Mouse (Mus musculus): Measurements from ENCODE around the gene Shank2. TPM values are rescaled to one million over a fixed set of nuclear protein-coding genes. Genes with fewer than 3 reads are reported as not detected.

Gene Shank2
- polyA plus RNA-seq, 1 experiment = 2.4 TPM

GRCm38 (mm10) chr7:144074718-144075117, 73.0 kb downstream of the Shank2 start:
- no peak overlapping the region for H3K4me3 ChIP-seq (ENCODE audit: low read depth, low read length)
- 0 out of 2 replicates have a peak, but pooled peaks cover 3% of the 10 kb centered on the region for H3K4me1 ChIP-seq (ENCODE audit: control insufficient read depth, insufficient read depth, insufficient read length, low read length)
- H3K36me3 ChIP-seq (ENCODE audit: control insufficient read depth, insufficient read depth, low read length) = 0 out of 2 replicates have a peak, but pooled peaks cover 2% of the 10 kb centered on the region
- 18% methylated on average over 3 of the region's 3 CpGs for WGBS
- TF ChIP-seq POLR2A (IDR thresholded peaks at IDR 0.05; ENCODE audit: low read depth, low read length) (no peak), CTCF (IDR thresholded peaks at IDR 0.05; ENCODE audit: extremely low read depth, insufficient read length, insufficient replicate concordance, low read depth, low read length) (peak; percentile 78; the same call in 1 of the 2 replicates)
- H3K27me3 ChIP-seq (ENCODE audit: control insufficient read depth, insufficient read depth, low read length) = no peaks in the 10 kb centered on the region
- H3K27ac ChIP-seq (ENCODE audit: insufficient read depth, low read depth, low read length) = no peak overlapping the region

- no peaks in the 10 kb centered on the region for H3K36me3 ChIP-seq (ENCODE audit: control insufficient read depth, insufficient read depth, low read length)
- TF ChIP-seq CTCF (IDR thresholded peaks at IDR 0.05; ENCODE audit: extremely low read depth, insufficient read length, insufficient replicate concordance, low read depth, low read length) = no peak
- TF ChIP-seq POLR2A (IDR thresholded peaks at IDR 0.05; ENCODE audit: low read depth, low read length) = no peak
- H3K27ac ChIP-seq (ENCODE audit: insufficient read depth, low read depth, low read length) = no peak overlapping the region
- H3K27me3 ChIP-seq (ENCODE audit: control insufficient read depth, insufficient read depth, low read length) = no peaks in the 10 kb centered on the region
- 95% methylated on average over 1 of the region's 1 CpGs for WGBS
- no peaks in the 10 kb centered on the region for H3K4me1 ChIP-seq (ENCODE audit: control insufficient read depth, insufficient read depth, insufficient read length, low read length)
- no peak overlapping the region for H3K4me3 ChIP-seq (ENCODE audit: low read depth, low read length)
These were observed 76.9 kb downstream of the Shank2 start for GRCm38 (mm10) chr7:144078661-144079060.

GRCm38 (mm10) chr7:144079861-144080260, 78.1 kb downstream of the Shank2 start:
- Histone ChIP-seq H3K36me3 (ENCODE audit: control insufficient read depth, insufficient read depth, low read length) (no peaks in the 10 kb centered on the region; the same call in 1 of the 2 replicates), H3K27me3 (ENCODE audit: control insufficient read depth, insufficient read depth, low read length) (no peaks in the 10 kb centered on the region), H3K4me1 (ENCODE audit: control insufficient read depth, insufficient read depth, insufficient read length, low read length) (no peaks in the 10 kb centered on the region), H3K27ac (ENCODE audit: insufficient read depth, low read depth, low read length) (no peak overlapping the region), H3K4me3 (ENCODE audit: low read depth, low read length) (no peak overlapping the region)
- WGBS = 98% methylated on average over 1 of the region's 1 CpGs
- TF ChIP-seq POLR2A (IDR thresholded peaks at IDR 0.05; ENCODE audit: low read depth, low read length) (no peak), CTCF (IDR thresholded peaks at IDR 0.05; ENCODE audit: extremely low read depth, insufficient read length, insufficient replicate concordance, low read depth, low read length) (no peak)

GRCm38 (mm10) chr7:144081448-144081847, 79.7 kb downstream of the Shank2 start:
- Histone ChIP-seq H3K27ac (ENCODE audit: insufficient read depth, low read depth, low read length) (no peak overlapping the region), H3K27me3 (ENCODE audit: control insufficient read depth, insufficient read depth, low read length) (no peaks in the 10 kb centered on the region), H3K4me3 (ENCODE audit: low read depth, low read length) (no peak overlapping the region), H3K4me1 (ENCODE audit: control insufficient read depth, insufficient read depth, insufficient read length, low read length) (no peaks in the 10 kb centered on the region), H3K36me3 (ENCODE audit: control insufficient read depth, insufficient read depth, low read length) (no peaks in the 10 kb centered on the region; the same call in 1 of the 2 replicates)
- TF ChIP-seq CTCF (IDR thresholded peaks at IDR 0.05; ENCODE audit: extremely low read depth, insufficient read length, insufficient replicate concordance, low read depth, low read length) (peak; percentile 66; the same call in 1 of the 2 replicates), POLR2A (IDR thresholded peaks at IDR 0.05; ENCODE audit: low read depth, low read length) (no peak)
- 93% methylated on average over 1 of the region's 1 CpGs for WGBS

- Histone ChIP-seq H3K4me3 (ENCODE audit: low read depth, low read length) (no peak overlapping the region), H3K36me3 (ENCODE audit: control insufficient read depth, insufficient read depth, low read length) (peaks cover under 1% of the 10 kb centered on the region), H3K4me1 (ENCODE audit: control insufficient read depth, insufficient read depth, insufficient read length, low read length) (no peaks in the 10 kb centered on the region), H3K27ac (ENCODE audit: insufficient read depth, low read depth, low read length) (no peak overlapping the region), H3K27me3 (ENCODE audit: control insufficient read depth, insufficient read depth, low read length) (no peaks in the 10 kb centered on the region)
- 80% methylated on average over 2 of the region's 2 CpGs for WGBS
- TF ChIP-seq POLR2A (IDR thresholded peaks at IDR 0.05; ENCODE audit: low read depth, low read length) = no peak
- no peak for TF ChIP-seq CTCF (IDR thresholded peaks at IDR 0.05; ENCODE audit: extremely low read depth, insufficient read length, insufficient replicate concordance, low read depth, low read length)
These were observed 80.2 kb downstream of the Shank2 start for GRCm38 (mm10) chr7:144081963-144082362.

- H3K4me3 ChIP-seq (ENCODE audit: low read depth, low read length) = no peak overlapping the region
- H3K27ac ChIP-seq (ENCODE audit: insufficient read depth, low read depth, low read length) = no peak overlapping the region
- peaks cover 4% of the 10 kb centered on the region for H3K36me3 ChIP-seq (ENCODE audit: control insufficient read depth, insufficient read depth, low read length)
- no peaks in the 10 kb centered on the region for H3K4me1 ChIP-seq (ENCODE audit: control insufficient read depth, insufficient read depth, insufficient read length, low read length)
- WGBS = 44% methylated on average over 2 of the region's 2 CpGs
- no peaks in the 10 kb centered on the region for H3K27me3 ChIP-seq (ENCODE audit: control insufficient read depth, insufficient read depth, low read length)
- no peak for TF ChIP-seq POLR2A (IDR thresholded peaks at IDR 0.05; ENCODE audit: low read depth, low read length)
- TF ChIP-seq CTCF (IDR thresholded peaks at IDR 0.05; ENCODE audit: extremely low read depth, insufficient read length, insufficient replicate concordance, low read depth, low read length) = no peak
These were observed 85.5 kb downstream of the Shank2 start for GRCm38 (mm10) chr7:144087277-144087676.

GRCm38 (mm10) chr7:144094132-144094531, 92.4 kb downstream of the Shank2 start:
- Histone ChIP-seq H3K27me3 (ENCODE audit: control insufficient read depth, insufficient read depth, low read length) (no peaks in the 10 kb centered on the region), H3K27ac (ENCODE audit: insufficient read depth, low read depth, low read length) (no peak overlapping the region), H3K4me3 (ENCODE audit: low read depth, low read length) (no peak overlapping the region), H3K36me3 (ENCODE audit: control insufficient read depth, insufficient read depth, low read length) (no peaks in the 10 kb centered on the region), H3K4me1 (ENCODE audit: control insufficient read depth, insufficient read depth, insufficient read length, low read length) (no peaks in the 10 kb centered on the region)
- TF ChIP-seq POLR2A (IDR thresholded peaks at IDR 0.05; ENCODE audit: low read depth, low read length) = no peak
- no peak for TF ChIP-seq CTCF (IDR thresholded peaks at IDR 0.05; ENCODE audit: extremely low read depth, insufficient read length, insufficient replicate concordance, low read depth, low read length)
- WGBS = 91% methylated on average over 12 of the region's 12 CpGs

All from small intestine, adult 2 months (tissue).